Mouse (Mus musculus): ENCODE results near the gene Gbf1. TPM values are rescaled to one million over a fixed set of nuclear protein-coding genes. Genes with fewer than 3 reads are reported as not detected.

Gbf1 gene
- total RNA-seq, 2 experiments from 2014 or later = 23.4 to 48.7 TPM

GRCm38 (mm10) chr19:46286047-46286446 is 133.7 kb downstream of the Gbf1 start:
- no peak for ATAC-seq (replicated peaks; ENCODE audit: low FRiP score, low TSS enrichment, poor library complexity, severe bottlenecking)

- no peak for ATAC-seq (replicated peaks; ENCODE audit: low FRiP score, low TSS enrichment, poor library complexity, severe bottlenecking)
Observed at GRCm38 (mm10) chr19:46286926-46287325, 134.6 kb downstream of the Gbf1 start.

- ATAC-seq (replicated peaks; ENCODE audit: low FRiP score, low TSS enrichment, poor library complexity, severe bottlenecking) = no peak
Observed at GRCm38 (mm10) chr19:46287566-46287965, 135.3 kb downstream of the Gbf1 start.

- no peak for ATAC-seq (replicated peaks; ENCODE audit: low FRiP score, low TSS enrichment, poor library complexity, severe bottlenecking)
Observed at GRCm38 (mm10) chr19:46290535-46291105, 138.3 kb downstream of the Gbf1 start.

GRCm38 (mm10) chr19:46296938-46297337 is 144.6 kb downstream of the Gbf1 start:
- ATAC-seq (replicated peaks; ENCODE audit: low FRiP score, low TSS enrichment, poor library complexity, severe bottlenecking) = no peak

GRCm38 (mm10) chr19:46300294-46301045 is 148.2 kb downstream of the Gbf1 start:
- no peak for ATAC-seq (replicated peaks; ENCODE audit: low FRiP score, low TSS enrichment, poor library complexity, severe bottlenecking)

GRCm38 (mm10) chr19:46302551-46302950 is 150.2 kb downstream of the Gbf1 start:
- no peak for ATAC-seq (replicated peaks; ENCODE audit: low FRiP score, low TSS enrichment, poor library complexity, severe bottlenecking)

- ATAC-seq (replicated peaks; ENCODE audit: low FRiP score, low TSS enrichment, poor library complexity, severe bottlenecking) = no peak
Observed at GRCm38 (mm10) chr19:46303251-46304215, 151.2 kb downstream of the Gbf1 start.

GRCm38 (mm10) chr19:46304216-46304841 is 152.0 kb downstream of the Gbf1 start, which contains the start of gene Nfkb2:
Nfkb2 (plus strand) TSS chr19:46304320.
- ATAC-seq (replicated peaks; ENCODE audit: low FRiP score, low TSS enrichment, poor library complexity, severe bottlenecking) = peak; percentile 81

GRCm38 (mm10) chr19:46304908-46305333 is 152.6 kb downstream of the Gbf1 start:
- peak; percentile 40 for ATAC-seq (replicated peaks; ENCODE audit: low FRiP score, low TSS enrichment, poor library complexity, severe bottlenecking)

GRCm38 (mm10) chr19:46305432-46306267 is 153.3 kb downstream of the Gbf1 start:
- peak; percentile 56 for ATAC-seq (replicated peaks; ENCODE audit: low FRiP score, low TSS enrichment, poor library complexity, severe bottlenecking)

GRCm38 (mm10) chr19:46306268-46306610 is 153.9 kb downstream of the Gbf1 start:
- ATAC-seq (replicated peaks; ENCODE audit: low FRiP score, low TSS enrichment, poor library complexity, severe bottlenecking) = no peak

GRCm38 (mm10) chr19:46306751-46307289 is 154.5 kb downstream of the Gbf1 start:
- no peak for ATAC-seq (replicated peaks; ENCODE audit: low FRiP score, low TSS enrichment, poor library complexity, severe bottlenecking)

- no peak for ATAC-seq (replicated peaks; ENCODE audit: low FRiP score, low TSS enrichment, poor library complexity, severe bottlenecking)
Observed at GRCm38 (mm10) chr19:46307781-46308180, 155.5 kb downstream of the Gbf1 start.

GRCm38 (mm10) chr19:46308303-46308702 is 156.0 kb downstream of the Gbf1 start:
- no peak for ATAC-seq (replicated peaks; ENCODE audit: low FRiP score, low TSS enrichment, poor library complexity, severe bottlenecking)

- ATAC-seq (replicated peaks; ENCODE audit: low FRiP score, low TSS enrichment, poor library complexity, severe bottlenecking) = peak; percentile 46; the same call in 1 of the 2 replicates
Observed at GRCm38 (mm10) chr19:46308706-46309435, 156.6 kb downstream of the Gbf1 start.

GRCm38 (mm10) chr19:46309651-46310305 is 157.5 kb downstream of the Gbf1 start:
- ATAC-seq (replicated peaks; ENCODE audit: low FRiP score, low TSS enrichment, poor library complexity, severe bottlenecking) = no peak

All from megakaryocyte-erythroid progenitor cell, adult 5-6 weeks (primary cell).